Mouse (Mus musculus) ES-E14 (cell line): ENCODE measurements around the gene Zfp57. TPM values are rescaled to one million over a fixed set of nuclear protein-coding genes. Genes with fewer than 3 reads are reported as not detected.

Source experiments
- DNase-seq: peaks from one replicate; pipeline ENCODE4 v3.0.0-alpha.2; 2013; ENCODE audit warnings: low read depth, low spot score
- H3K27ac ChIP-seq: 2 replicates; pipeline ENCODE4 v1.5.1; 2012; ENCODE audit warnings: low read depth, mild to moderate bottlenecking, low read length, moderate library complexity, mixed read lengths; ENCODE audit not compliant: poor library complexity, insufficient read depth, severe bottlenecking
- H3K36me3 ChIP-seq: 2 replicates; pipeline ENCODE4 v1.6.1; 2012; ENCODE audit warnings: mild to moderate bottlenecking, low read length, moderate library complexity, mixed read lengths; ENCODE audit not compliant: control insufficient read depth, poor library complexity, insufficient read depth, severe bottlenecking
- H3K4me1 ChIP-seq, 2 experiments: fragments of 150-350 bp in 1 of 2; sonication (generic) in 1 of 2; 2 replicates each; pipeline ENCODE4 v1.6.1; 2012; ENCODE audit warnings: low read length in 2 of 2, mild to moderate bottlenecking in 1 of 2, mixed read lengths in 1 of 2; ENCODE audit not compliant: control insufficient read depth in 2 of 2, insufficient read depth in 2 of 2, poor library complexity in 1 of 2
- H3K4me3 ChIP-seq, 2 experiments: fragments of 150-350 bp in 1 of 2; sonication (generic) in 1 of 2; 2 replicates each; pipeline ENCODE4 v1.5.1; 2012; ENCODE audit warnings: low read length in 2 of 2, low read depth in 1 of 2, mild to moderate bottlenecking in 1 of 2, mixed read lengths in 1 of 2; ENCODE audit not compliant: insufficient read depth in 1 of 2, poor library complexity in 1 of 2, severe bottlenecking in 1 of 2
- H3K9ac ChIP-seq: 2 replicates; pipeline ENCODE4 v1.6.1; 2012; ENCODE audit warnings: low read depth, mild to moderate bottlenecking, low read length, mixed read lengths; ENCODE audit not compliant: poor library complexity, insufficient read depth, severe bottlenecking
- H3K9me3 ChIP-seq: fragments of 150-350 bp; sonication (generic); 2 replicates; pipeline ENCODE4 v1.6.1; 2012; ENCODE audit warnings: low read depth, mild to moderate bottlenecking, low read length; ENCODE audit not compliant: control insufficient read depth, insufficient read depth
- CHD2 ChIP-seq: IDR thresholded peaks from 2 replicates; pipeline ENCODE4 v1.6.1; 2014; ENCODE audit warnings: mild to moderate bottlenecking, low read depth, low read length, inconsistent platforms
- HCFC1 ChIP-seq: IDR thresholded peaks from 2 replicates; pipeline ENCODE4 v1.6.1; 2012; ENCODE audit warnings: low read length, inconsistent platforms, borderline replicate concordance; ENCODE audit not compliant: insufficient read depth
- MAFK ChIP-seq: IDR thresholded peaks from 2 replicates; pipeline ENCODE4 v1.6.1; 2014; ENCODE audit warnings: mild to moderate bottlenecking, low read depth, low read length, inconsistent platforms; ENCODE audit not compliant: insufficient read depth
- ZC3H11A ChIP-seq: IDR thresholded peaks from 2 replicates; pipeline ENCODE4 v1.6.1; 2012; ENCODE audit warnings: low read depth, mild to moderate bottlenecking, inconsistent platforms, low read length, borderline replicate concordance
- ZNF384 ChIP-seq: IDR thresholded peaks from 2 replicates; pipeline ENCODE4 v1.6.1; 2012; ENCODE audit warnings: low read depth, low read length, inconsistent platforms
- in situ Hi-C, 2 experiments: fragments of 600-800 bp; cut with MboI; formaldehyde crosslinking; loops; one replicate each; pipeline ENCODE4 v1.15.1; 2025; ENCODE audit warnings: low sequenced_read_pairs in 2 of 2, inconsistent platforms in 1 of 2; ENCODE audit not compliant: unreplicated experiment in 2 of 2
- total RNA-seq: library from RNA; depleted of rRNA; stranded (reverse); fragments of 300-350 nt; gene quantifications from 2 replicates; pipeline ENCODE4 v1.2.3, GENCODE M21; 2012; rRNA removed

The Zfp57 gene
- total RNA-seq = 360 and 437 TPM in 2 replicates

DNA sequence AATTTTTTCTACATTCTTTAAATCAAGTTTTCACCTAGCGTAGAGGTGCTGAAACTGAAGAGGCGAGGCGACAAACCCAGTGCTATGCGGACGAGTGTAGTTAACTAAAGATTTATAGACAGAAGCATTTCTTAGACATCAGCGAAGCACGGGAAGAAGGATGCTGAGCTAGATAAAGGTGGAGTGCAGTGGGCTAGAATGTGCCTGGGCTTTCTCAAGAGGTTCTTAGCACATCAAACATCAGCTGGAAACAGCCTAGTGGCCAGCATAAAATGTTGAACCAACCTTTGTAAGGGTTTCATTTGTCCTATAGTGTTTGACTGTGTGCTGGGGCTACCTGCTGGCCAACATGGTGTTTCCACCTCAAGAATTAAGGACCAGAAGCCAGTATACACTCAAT lies at the start of gene Zfp57:
Gene Zfp57 (plus strand): TSS at position 301 of the 400 bp plus-strand sequence.
- peak within 1 kb of the TSS; percentile 63; the same call in 1 of the 2 replicates for H3K27ac ChIP-seq
- peak within 1 kb of the TSS; percentile 32 to 48; a peak in 3 of 4 replicates for H3K4me3 ChIP-seq
- DNase-seq = no peak
- H3K9me3 ChIP-seq = no peaks in the 10 kb centered on the region
- no peak within 1 kb of the TSS; the same call in 1 of the 2 replicates for H3K9ac ChIP-seq
- TF ChIP-seq MAFK (no peak), HCFC1 (no peak), ZNF384 (no peak), ZC3H11A (no peak), CHD2 (no peak)
- peaks cover 9 to 20% of the 10 kb centered on the region in 2 experiments for H3K4me1 ChIP-seq
- peaks cover 18% of the 10 kb centered on the region for H3K36me3 ChIP-seq
- in situ Hi-C loops = no loop called here

DNA sequence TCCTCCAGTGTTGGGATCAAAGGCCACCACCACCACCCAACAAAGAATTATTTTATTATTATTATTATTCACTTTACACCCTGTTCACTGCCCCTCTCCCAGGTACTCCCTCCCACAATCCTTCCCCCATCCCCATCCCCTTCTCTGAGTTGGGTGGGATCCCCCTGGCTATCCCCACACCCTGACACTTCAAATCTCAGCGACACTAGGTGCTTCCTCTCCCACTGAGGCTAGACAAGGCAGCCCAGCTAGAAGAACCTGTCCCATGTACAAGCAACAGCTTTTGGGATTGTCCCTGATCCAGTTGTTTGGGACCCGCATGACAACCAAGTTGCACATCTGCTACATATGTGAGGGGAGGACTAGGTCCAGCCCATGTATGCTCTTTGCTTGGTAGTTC lies 48.3 kb upstream of the Zfp57 start:
- Histone ChIP-seq H3K4me3 (no peak overlapping the region), H3K9me3 (no peaks in the 10 kb centered on the region), H3K9ac (no peak overlapping the region), H3K27ac (no peak overlapping the region), H3K36me3 (peaks cover 6% of the 10 kb centered on the region), H3K4me1 (peaks cover 2 to 5% of the 10 kb centered on the region in 2 experiments; a peak in 2 of 4 replicates)
- in situ Hi-C loops = no loop called here
- no peak for TF ChIP-seq HCFC1
- TF ChIP-seq CHD2 = no peak
- TF ChIP-seq ZNF384 = no peak
- TF ChIP-seq MAFK = no peak
- no peak for TF ChIP-seq ZC3H11A
- DNase-seq = no peak

DNA sequence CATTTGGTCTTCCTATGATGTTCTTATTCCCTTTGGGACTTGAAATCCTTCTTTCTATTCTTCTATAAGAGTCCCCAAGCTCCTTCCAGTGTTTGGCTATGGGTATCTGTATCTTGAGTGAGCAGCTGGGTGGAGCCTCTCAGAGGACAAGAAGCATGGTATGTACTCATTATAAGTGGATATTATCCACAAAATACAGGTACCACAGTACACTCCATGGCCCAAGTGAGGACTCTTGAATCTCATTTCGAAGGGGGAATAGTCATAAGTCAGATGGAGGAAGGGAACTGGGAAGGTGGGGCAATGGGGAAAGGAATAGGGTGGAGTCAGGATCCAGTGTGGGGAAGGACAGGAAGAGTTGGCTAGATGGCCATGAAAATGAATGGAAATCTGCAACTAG lies 47.9 kb upstream of the Zfp57 start:
- TF ChIP-seq ZC3H11A (no peak), CHD2 (no peak), MAFK (no peak), HCFC1 (no peak), ZNF384 (no peak)
- H3K9me3 ChIP-seq = no peaks in the 10 kb centered on the region

DNA sequence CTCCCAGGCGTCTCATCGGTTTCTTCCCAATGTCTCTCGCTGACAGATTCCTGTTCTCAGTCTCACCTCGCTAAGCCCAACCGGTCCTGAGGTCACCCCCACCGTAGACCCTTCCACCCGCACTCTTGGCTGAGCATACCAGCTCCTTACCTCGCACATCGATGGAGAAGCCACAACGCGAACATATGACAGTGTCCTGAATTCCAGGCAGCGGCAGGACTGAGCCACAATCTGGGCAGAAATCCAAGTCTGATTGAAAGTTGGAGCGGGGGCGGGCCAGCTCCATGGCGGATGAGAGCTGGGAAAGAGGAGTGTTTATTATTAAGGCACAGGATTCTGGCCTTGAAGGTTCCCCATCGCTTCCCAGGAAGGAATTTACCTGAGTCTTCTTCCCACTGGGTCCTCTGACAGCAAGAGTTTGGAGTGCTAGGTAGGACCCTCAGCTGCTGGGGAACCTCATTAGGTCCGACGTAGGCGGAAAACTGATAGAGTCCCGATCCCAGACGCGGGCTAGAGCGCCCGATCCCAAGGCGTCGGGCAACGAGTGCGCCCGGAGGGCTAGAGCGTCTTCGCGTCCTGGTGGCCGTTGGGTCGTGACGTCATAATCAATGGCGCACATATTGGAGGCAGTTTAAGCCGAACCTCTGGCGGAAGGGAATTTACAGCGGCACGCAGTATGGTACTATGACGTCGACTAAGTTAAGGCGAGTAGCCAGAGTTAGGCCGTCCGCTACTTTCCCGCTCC lies 42.8 kb upstream of the Zfp57 start, which contains the start of the genes Znrd1 and Znrd1as:
Gene Znrd1 (minus strand): TSS at position 561 of the 745 bp plus-strand sequence.
Gene Znrd1as (plus strand): TSS at position 594 of the 745 bp plus-strand sequence.
- Histone ChIP-seq H3K4me3 (peak within 1 kb of the TSS; percentile 85 to 88), H3K9ac (peak within 1 kb of the TSS; percentile 85), H3K9me3 (no peaks in the 10 kb centered on the region), H3K36me3 (no peaks in the 10 kb centered on the region), H3K4me1 (peaks cover 2 to 4% of the 10 kb centered on the region in 2 experiments; a peak in 1 of 4 replicates), H3K27ac (peak within 1 kb of the TSS; percentile 32)
- DNase-seq = peak; percentile 98
- in situ Hi-C loops = no loop called here
- peak; percentile 47; the same call in 1 of the 2 replicates for TF ChIP-seq ZC3H11A
- TF ChIP-seq HCFC1 = peak; percentile 86
- TF ChIP-seq ZNF384 = no peak
- no peak for TF ChIP-seq CHD2
- no peak for TF ChIP-seq MAFK

More for the DNA sequence above, 47.9 kb upstream of the Zfp57 start:
- no peak for DNase-seq
- peaks cover 6% of the 10 kb centered on the region for H3K36me3 ChIP-seq
- no peak overlapping the region for H3K4me3 ChIP-seq
- H3K9ac ChIP-seq = no peak overlapping the region
- H3K4me1 ChIP-seq = peaks cover 2 to 5% of the 10 kb centered on the region in 2 experiments; a peak in 2 of 4 replicates
- in situ Hi-C loops = no loop called here
- H3K27ac ChIP-seq = no peak overlapping the region
